Mouse (Mus musculus): ENCODE data around the gene Zfp978.
"Not testable (repeated sequence)": the region's sequence is repeated elsewhere in the genome, so short reads cannot be mapped to it uniquely, and the experiment has no call there.

Zfp978 gene

GRCm38 (mm10) chr4:147403931-147404913, 43.1 kb downstream of the Zfp978 start:
- in situ Hi-C loops (cut with MboI, MseI), result loop anchor here (5.0 to 10.0 kb wide), 2 partner anchors 342 to 1719 kb away; no protein-coding TSS in a partner anchor

GRCm38 (mm10) chr4:147406735-147407462, 45.8 kb downstream of the Zfp978 start:
- in situ Hi-C loops (cut with MboI, MseI), result loop anchor here (10.0 kb wide), 1 partner anchor 1722 kb away; no protein-coding TSS in a partner anchor

- in situ Hi-C loops (cut with MboI, MseI), result loop anchor here (10.0 kb wide), 1 partner anchor 1723 kb away; no protein-coding TSS in a partner anchor
Measured at GRCm38 (mm10) chr4:147407463-147407822, 46.3 kb downstream of the Zfp978 start.

- in situ Hi-C loops (cut with MboI, MseI), result not testable (repeated sequence)
Measured at GRCm38 (mm10) chr4:147416365-147416764, 55.3 kb downstream of the Zfp978 start.

- in situ Hi-C loops (cut with MboI, MseI), result no loop called here
Measured at GRCm38 (mm10) chr4:147417157-147417778, 56.2 kb downstream of the Zfp978 start.

GRCm38 (mm10) chr4:147417921-147418320, 56.8 kb downstream of the Zfp978 start:
- in situ Hi-C loops (cut with MboI, MseI), result no loop called here

- in situ Hi-C loops (cut with MboI, MseI), result not testable (repeated sequence)
Measured at GRCm38 (mm10) chr4:147418333-147418732, 57.2 kb downstream of the Zfp978 start.

GRCm38 (mm10) chr4:147419190-147419589, 58.1 kb downstream of the Zfp978 start:
- in situ Hi-C loops (cut with MboI, MseI), result not testable (repeated sequence)

GRCm38 (mm10) chr4:147419756-147420590, 58.9 kb downstream of the Zfp978 start:
- in situ Hi-C loops (cut with MboI, MseI), result loop anchor here (10.0 kb wide), 2 partner anchors 55 to 615 kb away; partner anchors contain the start of gene Zfp978

GRCm38 (mm10) chr4:147420794-147421193, 59.7 kb downstream of the Zfp978 start:
- in situ Hi-C loops (cut with MboI, MseI), result loop anchor here (10.0 kb wide), 2 partner anchors 56 to 616 kb away; partner anchors contain the start of gene Zfp978

- in situ Hi-C loops (cut with MboI, MseI), result loop anchor here (10.0 kb wide), 2 partner anchors 57 to 617 kb away; partner anchors contain the start of gene Zfp978
Measured at GRCm38 (mm10) chr4:147421316-147421715, 60.2 kb downstream of the Zfp978 start.

GRCm38 (mm10) chr4:147423140-147423539, 62.0 kb downstream of the Zfp978 start:
- in situ Hi-C loops (cut with MboI, MseI), result loop anchor here (10.0 kb wide), 2 partner anchors 58 to 618 kb away; partner anchors contain the start of gene Zfp978

GRCm38 (mm10) chr4:147423641-147424298, 62.7 kb downstream of the Zfp978 start:
- in situ Hi-C loops (cut with MboI, MseI), result loop anchor here (10.0 kb wide), 2 partner anchors 59 to 619 kb away; partner anchors contain the start of gene Zfp978

GRCm38 (mm10) chr4:147424404-147424803, 63.3 kb downstream of the Zfp978 start:
- in situ Hi-C loops (cut with MboI, MseI), result loop anchor here (10.0 kb wide), 2 partner anchors 60 to 620 kb away; partner anchors contain the start of gene Zfp978

GRCm38 (mm10) chr4:147425615-147426347, 64.7 kb downstream of the Zfp978 start:
- in situ Hi-C loops (cut with MboI, MseI), result loop anchor here (10.0 kb wide), 2 partner anchors 61 to 621 kb away; partner anchors contain the start of gene Zfp978

GRCm38 (mm10) chr4:147430651-147431050, 69.5 kb downstream of the Zfp978 start:
- in situ Hi-C loops (cut with MboI, MseI), result no loop called here

- in situ Hi-C loops (cut with MboI, MseI), result not testable (repeated sequence)
Measured at GRCm38 (mm10) chr4:147431696-147432442, 70.8 kb downstream of the Zfp978 start.

GRCm38 (mm10) chr4:147432443-147432790, 71.3 kb downstream of the Zfp978 start:
- in situ Hi-C loops (cut with MboI, MseI), result no loop called here
